Mouse (Mus musculus) gastrocnemius, adult 18-20 months (tissue): ENCODE measurements around the gene Cebpa. TPM values are rescaled to one million over a fixed set of nuclear protein-coding genes. Genes with fewer than 3 reads are reported as not detected.

Experiments used
- DNase-seq: peaks from one replicate; pipeline ENCODE4 v3.0.0; 2021; ENCODE audit warnings: low spot score
- long read RNA-seq, 2 experiments: library from polyadenylated mRNA; stranded (forward); transcript quantifications; one replicate each; pipeline ENCODE4 v2.0.0; 2021
- total RNA-seq, 2 experiments: library from RNA; stranded (reverse); gene quantifications; 2 replicates each; pipeline ENCODE4 v1.2.3; 2021

The Cebpa gene
- total RNA-seq, result 1 to 10 TPM; 3.6 to 6.7 TPM
- long read RNA-seq, experiment 1, transcript Cebpa-201 (1 exons, 2,626 nt), result major isoform, 7 of 7 reads
- long read RNA-seq, experiment 1, partial matches to known transcripts, result 0 of 7 reads
- long read RNA-seq, experiment 1, other reads (novel, unspliced or antisense), result 0 of 7 reads
- long read RNA-seq, experiment 2, partial matches to known transcripts, result 0 of 1 reads
- long read RNA-seq, experiment 2, other reads (novel, unspliced or antisense), result 0 of 1 reads

- DNase-seq, result peak; percentile 96
These were observed at the start of gene Cebpa for GRCm38 (mm10) chr7:35118841-35119413. Gene Cebpa, plus strand, starts transcription at chr7:35119293.

- DNase-seq, result no peak
These were observed 42.4 kb upstream of the Cebpa start for GRCm38 (mm10) chr7:35076645-35077044.

- peak; percentile 43 for DNase-seq
These were observed 38.2 kb upstream of the Cebpa start for GRCm38 (mm10) chr7:35080843-35081338.

- no peak for DNase-seq
These were observed 37.5 kb upstream of the Cebpa start for GRCm38 (mm10) chr7:35081406-35082104.

- no peak for DNase-seq
These were observed 34.3 kb upstream of the Cebpa start for GRCm38 (mm10) chr7:35084565-35085360.

- peak; percentile 9 for DNase-seq
These were observed 32.7 kb upstream of the Cebpa start for GRCm38 (mm10) chr7:35086271-35086861.

GRCm38 (mm10) chr7:35090550-35090949 is 28.5 kb upstream of the Cebpa start:
- no peak for DNase-seq

GRCm38 (mm10) chr7:35094975-35095678 is 24.0 kb upstream of the Cebpa start:
- DNase-seq, result no peak

- no peak for DNase-seq
These were observed 20.3 kb upstream of the Cebpa start for GRCm38 (mm10) chr7:35098777-35099176.

- DNase-seq, result no peak
These were observed 19.6 kb upstream of the Cebpa start for GRCm38 (mm10) chr7:35099528-35099927.

GRCm38 (mm10) chr7:35106614-35107013 is 12.5 kb upstream of the Cebpa start:
- DNase-seq, result no peak

GRCm38 (mm10) chr7:35107630-35108029 is 11.5 kb upstream of the Cebpa start:
- no peak for DNase-seq

- DNase-seq, result no peak
These were observed 11.0 kb upstream of the Cebpa start for GRCm38 (mm10) chr7:35108046-35108445.

- DNase-seq, result no peak
These were observed 10.4 kb upstream of the Cebpa start for GRCm38 (mm10) chr7:35108663-35109062.

GRCm38 (mm10) chr7:35113136-35113535 is 6.0 kb upstream of the Cebpa start:
- DNase-seq, result no peak

- DNase-seq, result no peak
These were observed 5.4 kb upstream of the Cebpa start for GRCm38 (mm10) chr7:35113721-35114120.

GRCm38 (mm10) chr7:35116524-35116923 is 2.6 kb upstream of the Cebpa start:
- DNase-seq, result no peak

- DNase-seq, result no peak
These were observed 2.0 kb upstream of the Cebpa start for GRCm38 (mm10) chr7:35117052-35117451.

- DNase-seq, result no peak
These were observed 1.4 kb upstream of the Cebpa start for GRCm38 (mm10) chr7:35117761-35118098.

GRCm38 (mm10) chr7:35118099-35118781 is 853 bp upstream of the Cebpa start:
- peak; percentile 73 for DNase-seq
